Mouse (Mus musculus): ENCODE measurements around the gene Ube2s. TPM values are rescaled to one million over a fixed set of nuclear protein-coding genes. Genes with fewer than 3 reads are reported as not detected.
A peak's percentile ranks its signal among the peaks of the same experiment; 100 is the strongest.
"Not testable (repeated sequence)": the region's sequence is repeated elsewhere in the genome, so short reads cannot be mapped to it uniquely, and the experiment has no call there.

Gene Ube2s
- polyA plus RNA-seq, 1 experiment: 210 TPM

GRCm38 (mm10) chr7:4795767-4796433 lies 16.5 kb downstream of the Ube2s start:
- 62% methylated on average over 7 of the region's 7 CpGs for WGBS
- Histone ChIP-seq H3K4me3 (replicated peaks; ENCODE audit: extremely low read depth, low read depth, low read length) (no peak overlapping the region), H3K4me1 (ENCODE audit: control insufficient read depth, insufficient read depth, low read length) (peaks cover 5% of the 10 kb centered on the region; the same call in 1 of the 2 replicates)
- TF ChIP-seq CTCF (IDR thresholded peaks at IDR 0.05; ENCODE audit: insufficient read depth, low read length) (peak; percentile 34; the same call in 1 of the 2 replicates), POLR2A (IDR thresholded peaks at IDR 0.05; ENCODE audit: borderline replicate concordance, extremely low read depth, low read depth, low read length) (no peak)
- no peak for DNase-seq

- H3K4me3 ChIP-seq (replicated peaks; ENCODE audit: extremely low read depth, low read depth, low read length): no peak overlapping the region
- TF ChIP-seq POLR2A (IDR thresholded peaks at IDR 0.05; ENCODE audit: borderline replicate concordance, extremely low read depth, low read depth, low read length) (no peak), CTCF (IDR thresholded peaks at IDR 0.05; ENCODE audit: insufficient read depth, low read length) (no peak)
- peaks cover 6% of the 10 kb centered on the region for H3K4me1 ChIP-seq (ENCODE audit: control insufficient read depth, insufficient read depth, low read length)
- WGBS: 53% methylated on average over 3 of the region's 3 CpGs
- DNase-seq: no peak
Observed at GRCm38 (mm10) chr7:4794631-4795168, 17.7 kb downstream of the Ube2s start.

GRCm38 (mm10) chr7:4793674-4794073 lies 18.7 kb downstream of the Ube2s start:
- Histone ChIP-seq H3K4me1 (ENCODE audit: control insufficient read depth, insufficient read depth, low read length) (peaks cover 8% of the 10 kb centered on the region), H3K4me3 (replicated peaks; ENCODE audit: extremely low read depth, low read depth, low read length) (peak overlapping the region; percentile 84)
- no peak for DNase-seq
- no peak for TF ChIP-seq CTCF (IDR thresholded peaks at IDR 0.05; ENCODE audit: insufficient read depth, low read length)
- TF ChIP-seq POLR2A (IDR thresholded peaks at IDR 0.05; ENCODE audit: borderline replicate concordance, extremely low read depth, low read depth, low read length): no peak
- WGBS: 35% methylated on average over 4 of the region's 4 CpGs

GRCm38 (mm10) chr7:4793248-4793647 lies 19.1 kb downstream of the Ube2s start:
- not testable (repeated sequence) for DNase-seq
- Histone ChIP-seq H3K4me1 (ENCODE audit: control insufficient read depth, insufficient read depth, low read length) (peaks cover 13% of the 10 kb centered on the region), H3K4me3 (replicated peaks; ENCODE audit: extremely low read depth, low read depth, low read length) (peak overlapping the region; percentile 84)
- under 1% methylated on average over 31 of the region's 31 CpGs for WGBS

GRCm38 (mm10) chr7:4792278-4793212 lies 19.8 kb downstream of the Ube2s start, which contains the start of gene Rpl28:
TSS of gene Rpl28 (plus strand) at chr7:4792874.
- TF ChIP-seq CTCF (IDR thresholded peaks at IDR 0.05; ENCODE audit: insufficient read depth, low read length) (no peak), POLR2A (IDR thresholded peaks at IDR 0.05; ENCODE audit: borderline replicate concordance, extremely low read depth, low read depth, low read length) (peak; percentile 93)
- DNase-seq: peak; percentile 91
- under 1% methylated on average over 54 of the region's 54 CpGs for WGBS
- peaks cover 13% of the 10 kb centered on the region for H3K4me1 ChIP-seq (ENCODE audit: control insufficient read depth, insufficient read depth, low read length)
- H3K4me3 ChIP-seq (replicated peaks; ENCODE audit: extremely low read depth, low read depth, low read length): peak within 1 kb of the TSS; percentile 84

- TF ChIP-seq CTCF (IDR thresholded peaks at IDR 0.05; ENCODE audit: insufficient read depth, low read length): no peak
- TF ChIP-seq POLR2A (IDR thresholded peaks at IDR 0.05; ENCODE audit: borderline replicate concordance, extremely low read depth, low read depth, low read length): peak; percentile 67; the same call in 1 of the 2 replicates
- WGBS: 9% methylated on average over 40 of the region's 40 CpGs
- peaks cover 13% of the 10 kb centered on the region for H3K4me1 ChIP-seq (ENCODE audit: control insufficient read depth, insufficient read depth, low read length)
- no peak for DNase-seq
- peak within 1 kb of the TSS; percentile 82 for H3K4me3 ChIP-seq (replicated peaks; ENCODE audit: extremely low read depth, low read depth, low read length)
Observed at GRCm38 (mm10) chr7:4789436-4789935, 22.9 kb downstream of the Ube2s start, which contains the start of gene Tmem238. TSS of gene Tmem238 (minus strand) at chr7:4789656.

GRCm38 (mm10) chr7:4788499-4789435 lies 23.6 kb downstream of the Ube2s start:
- 1% methylated on average over 64 of the region's 64 CpGs for WGBS
- TF ChIP-seq CTCF (IDR thresholded peaks at IDR 0.05; ENCODE audit: insufficient read depth, low read length): no peak
- TF ChIP-seq POLR2A (IDR thresholded peaks at IDR 0.05; ENCODE audit: borderline replicate concordance, extremely low read depth, low read depth, low read length): peak; percentile 44; the same call in 1 of the 2 replicates
- DNase-seq: peak; percentile 82

GRCm38 (mm10) chr7:4783667-4784268 lies 28.6 kb downstream of the Ube2s start:
- WGBS: 77% methylated on average over 14 of the region's 14 CpGs
- TF ChIP-seq CTCF (IDR thresholded peaks at IDR 0.05; ENCODE audit: insufficient read depth, low read length) (no peak), POLR2A (IDR thresholded peaks at IDR 0.05; ENCODE audit: borderline replicate concordance, extremely low read depth, low read depth, low read length) (no peak)

More at GRCm38 (mm10) chr7:4788499-4789435, 23.6 kb downstream of the Ube2s start:
- peak overlapping the region; percentile 82 for H3K4me3 ChIP-seq (replicated peaks; ENCODE audit: extremely low read depth, low read depth, low read length)
- peaks cover 10% of the 10 kb centered on the region for H3K4me1 ChIP-seq (ENCODE audit: control insufficient read depth, insufficient read depth, low read length)

More at GRCm38 (mm10) chr7:4783667-4784268, 28.6 kb downstream of the Ube2s start:
- DNase-seq: no peak
- no peak overlapping the region for H3K4me3 ChIP-seq (replicated peaks; ENCODE audit: extremely low read depth, low read depth, low read length)
- H3K4me1 ChIP-seq (ENCODE audit: control insufficient read depth, insufficient read depth, low read length): peaks cover 5% of the 10 kb centered on the region; the same call in 1 of the 2 replicates
